Mouse (Mus musculus) ES-E14 (cell line): ENCODE results near the gene Lpcat4.

ENCODE experiments used
- CHD2 ChIP-seq: IDR thresholded peaks from 2 replicates; pipeline ENCODE4 v1.6.1; 2014; ENCODE audit warnings: mild to moderate bottlenecking, low read depth, low read length, inconsistent platforms
- MAFK ChIP-seq: IDR thresholded peaks from 2 replicates; pipeline ENCODE4 v1.6.1; 2014; ENCODE audit warnings: mild to moderate bottlenecking, low read depth, low read length, inconsistent platforms; ENCODE audit not compliant: insufficient read depth
- ZC3H11A ChIP-seq: IDR thresholded peaks from 2 replicates; pipeline ENCODE4 v1.6.1; 2012; ENCODE audit warnings: low read depth, mild to moderate bottlenecking, inconsistent platforms, low read length, borderline replicate concordance
- ZNF384 ChIP-seq: IDR thresholded peaks from 2 replicates; pipeline ENCODE4 v1.6.1; 2012; ENCODE audit warnings: low read depth, low read length, inconsistent platforms

- no peak for TF ChIP-seq ZC3H11A
- no peak for TF ChIP-seq MAFK
- TF ChIP-seq ZNF384, result no peak
- no peak for TF ChIP-seq CHD2
Observed at GRCm38 (mm10) chr2:112284363-112285030, 45.2 kb downstream of the Lpcat4 start.
